Mouse (Mus musculus) kidney, embryonic 16.5 days (tissue): ENCODE data around the gene Srms. TPM values are rescaled to one million over a fixed set of nuclear protein-coding genes. Genes with fewer than 3 reads are reported as not detected.

ENCODE experiments used
- ATAC-seq: fragments of 200-750 bp; cut with Nextera tagmentation; 2 replicates; pipeline ENCODE4 v1.8.0; 2017; ENCODE audit warnings: moderate TSS enrichment; ENCODE audit not compliant: low FRiP score, low TSS enrichment
- H3K27ac ChIP-seq: fragments of 300-500 bp; sonication (generic); 2 replicates; pipeline ENCODE4 v1.5.1; 2014; ENCODE audit warnings: low read length
- H3K27me3 ChIP-seq: fragments of 300-500 bp; sonication (generic); 2 replicates; pipeline ENCODE4 v1.6.1; 2014; ENCODE audit warnings: low read length, control low read depth, mixed read lengths; ENCODE audit not compliant: insufficient read depth
- H3K36me3 ChIP-seq: fragments of 300-500 bp; sonication (generic); 2 replicates; pipeline ENCODE4 v1.6.1; 2014; ENCODE audit warnings: low read length, control low read depth, mixed read lengths; ENCODE audit not compliant: insufficient read depth
- H3K4me1 ChIP-seq: fragments of 300-500 bp; sonication (generic); 2 replicates; pipeline ENCODE4 v1.6.1; 2014; ENCODE audit warnings: low read length, control low read depth, mixed read lengths; ENCODE audit not compliant: insufficient read depth
- H3K4me2 ChIP-seq: fragments of 300-500 bp; sonication (generic); replicated peaks from 2 replicates; pipeline ENCODE4 v1.6.1; 2014; ENCODE audit warnings: low read depth, low read length
- H3K4me3 ChIP-seq: fragments of 300-500 bp; sonication (generic); 2 replicates; pipeline ENCODE4 v1.5.1; 2014; ENCODE audit warnings: mild to moderate bottlenecking, low read length
- H3K9ac ChIP-seq: fragments of 300-500 bp; sonication (generic); replicated peaks from 2 replicates; pipeline ENCODE4 v1.6.1; 2014; ENCODE audit warnings: low read length
- H3K9me3 ChIP-seq: fragments of 300-500 bp; sonication (generic); 2 replicates; pipeline ENCODE4 v1.6.1; 2016; ENCODE audit warnings: low read length, control low read depth
- WGBS: fragments of 180-500 bp; shearing (Covaris S2); extraction: QIAGEN DNeasy Blood & Tissue Kit; methylation state at CpG from one replicate; pipeline ENCODE4 v1.1.7; 2014; 5-methylcytosine and 5-hydroxymethylcytosine counted together
- polyA plus RNA-seq: library from polyadenylated mRNA; unstranded; fragments of >200 nt; fragmentation: Nextera tagmentation; extraction: Ambion mirVana; gene quantifications from 2 replicates; pipeline ENCODE4 v1.2.1, GENCODE M21; 2015

The Srms gene
- polyA plus RNA-seq, 1 experiment from 2014 or later, result 0.25 TPM

- WGBS, result 78% methylated on average over 4 of the region's 4 CpGs
- H3K27me3 ChIP-seq, result peaks cover 37% of the 10 kb centered on the region
- H3K27ac ChIP-seq, result no peak overlapping the region
- H3K9ac ChIP-seq, result no peak overlapping the region
- no peak overlapping the region for H3K4me3 ChIP-seq
- H3K4me1 ChIP-seq, result no peaks in the 10 kb centered on the region
- H3K9me3 ChIP-seq, result no peaks in the 10 kb centered on the region
- ATAC-seq, result no peak
- H3K4me2 ChIP-seq, result no peak overlapping the region
- H3K36me3 ChIP-seq, result no peaks in the 10 kb centered on the region
These were observed 55.8 kb downstream of the Srms start for GRCm38 (mm10) chr2:181157180-181157579.

- 4% methylated on average over 55 of the region's 55 CpGs for WGBS
- Histone ChIP-seq H3K4me3 (peak within 1 kb of the TSS; percentile 28), H3K36me3 (no peaks in the 10 kb centered on the region), H3K4me2 (peak within 1 kb of the TSS; percentile 49), H3K27ac (no peak within 1 kb of the TSS), H3K27me3 (peaks cover 37% of the 10 kb centered on the region), H3K9me3 (no peaks in the 10 kb centered on the region), H3K4me1 (no peaks in the 10 kb centered on the region), H3K9ac (no peak within 1 kb of the TSS)
- ATAC-seq, result no peak
These were observed 56.5 kb downstream of the Srms start, which contains the start of gene Eef1a2 for GRCm38 (mm10) chr2:181156248-181157121. Gene Eef1a2, minus strand, starts transcription at chr2:181157014.

- H3K9ac ChIP-seq, result no peak overlapping the region
- H3K27me3 ChIP-seq, result peaks cover 37% of the 10 kb centered on the region
- no peaks in the 10 kb centered on the region for H3K36me3 ChIP-seq
- H3K27ac ChIP-seq, result no peak overlapping the region
- 75% methylated on average over 4 of the region's 4 CpGs for WGBS
- no peaks in the 10 kb centered on the region for H3K4me1 ChIP-seq
- no peak overlapping the region for H3K4me3 ChIP-seq
- no peak for ATAC-seq
- H3K9me3 ChIP-seq, result no peaks in the 10 kb centered on the region
- no peak overlapping the region for H3K4me2 ChIP-seq
These were observed 57.2 kb downstream of the Srms start for GRCm38 (mm10) chr2:181155801-181156200.

Other genes starting within 250 kb of the Srms start
- 110 and 114 TPM in 2 replicates for gene Arfgap1, start 246.0 kb downstream of the Srms start, polyA plus RNA-seq
- 0.22 and 0.47 TPM in 2 replicates for gene Col20a1, start 226.7 kb downstream of the Srms start, polyA plus RNA-seq
- gene Chrna4, start 169.6 kb downstream of the Srms start, polyA plus RNA-seq, result 4.3 TPM in 2 replicates
- gene Kcnq2, start 77.9 kb downstream of the Srms start, polyA plus RNA-seq, result 0.16 and 0.44 TPM in 2 replicates
- 0.10 TPM in 1 of 2 replicates, not detected in the other for gene Eef1a2, start 56.2 kb downstream of the Srms start, polyA plus RNA-seq
- gene Ppdpf, start 25.9 kb downstream of the Srms start, polyA plus RNA-seq, result 302 and 310 TPM in 2 replicates
- not detected in 2 replicates for gene Ptk6, start 10.4 kb downstream of the Srms start, polyA plus RNA-seq
- gene Fndc11, start 6.8 kb upstream of the Srms start, polyA plus RNA-seq, result 0.26 and 0.59 TPM in 2 replicates
- 1.9 and 2.0 TPM in 2 replicates for gene Helz2, start 28.8 kb upstream of the Srms start, polyA plus RNA-seq
- 15.7 and 18.7 TPM in 2 replicates for gene Gmeb2, start 74.8 kb upstream of the Srms start, polyA plus RNA-seq
- 3.7 and 7.7 TPM in 2 replicates for gene Stmn3, start 101.3 kb upstream of the Srms start, polyA plus RNA-seq
- 51.2 and 57.9 TPM in 2 replicates for gene Rtel1, start 106.6 kb upstream of the Srms start, polyA plus RNA-seq
- gene Zgpat, start 151.7 kb upstream of the Srms start, polyA plus RNA-seq, result 48.8 and 50.5 TPM in 2 replicates
- 72.5 and 73.5 TPM in 2 replicates for gene Arfrp1, start 152.2 kb upstream of the Srms start, polyA plus RNA-seq
- gene Lime1, start 166.9 kb upstream of the Srms start, polyA plus RNA-seq, result 28.3 and 32.6 TPM in 2 replicates
- 26.2 and 30.5 TPM in 2 replicates for gene Zbtb46, start 246.2 kb upstream of the Srms start, polyA plus RNA-seq